Mouse (Mus musculus) layer of hippocampus, adult 8-10 months (tissue): ENCODE measurements around the gene Cnih3. TPM values are rescaled to one million over a fixed set of nuclear protein-coding genes. Genes with fewer than 3 reads are reported as not detected.

Experiments
- DNase-seq, 2 experiments: peaks; one replicate each; pipeline ENCODE4 v3.0.0; 2022; ENCODE audit warnings: low spot score in 2 of 2
- total RNA-seq, 4 experiments: library from RNA; stranded (reverse); gene quantifications; 2 replicates each; pipeline ENCODE4 v1.2.4; 2022

Gene Cnih3
- total RNA-seq, 4 experiments from 2014 or later: 53.8 to 68.4 (median 59.4) TPM

GRCm38 (mm10) chr1:181352043-181352366 lies 423 bp upstream of the Cnih3 start:
- no peak for DNase-seq

DNA sequence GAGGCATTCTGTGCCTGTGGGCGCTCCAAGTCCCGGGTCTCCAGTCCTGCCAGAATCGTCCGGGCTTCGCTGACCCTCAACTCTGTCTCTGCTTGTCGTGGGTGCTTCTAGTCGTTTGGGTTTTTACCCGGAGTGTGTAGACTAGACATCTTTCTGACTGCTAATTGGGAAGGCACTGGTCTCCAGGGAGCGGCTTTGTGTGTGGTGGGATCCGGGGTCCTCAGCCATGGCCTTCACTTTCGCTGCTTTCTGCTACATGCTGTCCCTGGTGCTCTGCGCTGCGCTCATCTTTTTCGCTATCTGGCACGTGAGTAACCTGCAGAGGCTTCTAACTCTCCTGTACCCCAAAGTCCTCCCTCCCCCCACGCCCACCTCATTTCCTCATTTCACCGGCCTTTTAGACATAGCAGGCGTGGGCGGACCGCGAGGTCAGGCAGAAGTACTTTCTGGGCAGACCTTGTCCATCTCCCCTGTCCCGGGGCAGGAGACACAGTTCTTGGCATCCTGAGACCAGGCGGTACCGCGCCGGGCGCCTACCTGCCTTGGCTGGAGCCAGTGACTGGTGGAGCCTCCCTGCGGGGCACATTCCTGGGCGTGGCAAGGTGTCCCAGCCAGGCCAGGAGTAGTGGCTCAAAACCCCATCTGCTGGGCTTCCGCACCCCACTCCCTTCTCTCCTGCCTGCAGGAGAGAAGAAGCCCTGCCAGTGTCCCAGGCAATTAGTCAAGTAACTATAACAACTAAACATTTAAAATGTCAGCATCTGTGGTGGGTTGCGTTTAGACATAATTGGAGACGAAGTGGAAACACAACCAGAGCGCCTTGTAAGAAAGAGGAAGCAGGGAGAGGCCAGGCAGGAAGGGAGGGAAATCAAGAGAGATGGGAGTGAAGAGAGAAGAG lies 1.0 kb downstream of the Cnih3 start:
- peak in 1 of 2 experiments; percentile 25 for DNase-seq

DNA sequence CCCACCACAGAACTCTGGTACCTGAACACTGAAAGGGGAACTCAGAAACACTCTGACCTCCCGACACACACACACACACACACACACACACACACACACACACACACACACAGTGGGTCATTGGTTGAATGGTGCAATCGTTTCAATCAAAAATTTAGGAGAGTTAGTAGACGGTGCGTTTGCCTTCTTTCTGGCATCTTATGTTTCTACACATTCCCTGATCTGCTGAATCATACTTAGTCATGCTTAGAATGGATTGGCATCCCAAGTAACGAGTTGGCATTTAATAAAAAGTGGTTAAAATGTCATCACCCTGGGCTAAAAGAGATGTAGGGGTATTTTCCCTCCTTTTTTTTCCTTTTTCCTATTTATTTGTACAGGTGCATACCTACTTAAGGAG lies 3.3 kb downstream of the Cnih3 start:
- no peak for DNase-seq

DNA sequence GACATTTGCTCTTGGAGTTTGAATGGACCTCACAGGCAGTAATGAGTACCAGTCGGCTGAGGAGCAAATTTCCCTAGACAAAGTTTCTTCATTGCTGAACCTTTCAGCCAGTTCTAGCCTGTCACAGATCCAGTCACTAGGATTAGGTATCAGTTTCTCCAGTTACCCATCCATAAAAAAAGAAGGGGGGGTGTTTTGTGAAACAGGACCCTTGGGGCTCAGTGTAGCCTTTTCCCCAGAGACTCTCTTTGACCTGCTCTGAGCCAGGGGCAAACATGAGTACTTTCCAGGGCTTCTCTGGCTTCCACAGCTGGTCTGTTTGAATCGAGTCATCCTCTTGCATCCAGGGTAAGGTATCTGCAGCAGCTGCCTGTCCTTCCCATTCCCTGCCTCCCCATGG lies 5.4 kb downstream of the Cnih3 start:
- no peak for DNase-seq

- no peak for DNase-seq
Observed at GRCm38 (mm10) chr1:181358526-181358925, 6.1 kb downstream of the Cnih3 start.

GRCm38 (mm10) chr1:181360732-181361131 lies 8.3 kb downstream of the Cnih3 start:
- no peak for DNase-seq

DNA sequence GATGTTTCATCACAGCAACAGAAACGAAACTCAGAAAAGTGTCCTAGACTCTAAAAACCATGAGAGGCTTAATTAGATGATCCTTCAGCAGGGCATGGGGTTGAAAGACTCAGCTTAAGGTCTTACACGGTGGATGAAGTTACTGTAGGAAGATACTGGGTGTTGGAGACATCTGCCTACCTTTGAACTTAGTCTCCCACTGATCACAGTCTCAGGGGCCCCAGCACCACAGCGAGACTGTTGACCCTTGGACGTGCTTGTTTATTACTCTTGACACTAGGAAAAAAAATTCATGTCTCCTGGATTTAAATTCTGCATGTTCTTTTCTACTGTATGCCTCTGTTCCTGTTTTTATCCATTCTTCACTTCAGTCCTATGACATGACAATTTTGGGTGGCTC lies 11.6 kb downstream of the Cnih3 start:
- DNase-seq: no peak

DNA sequence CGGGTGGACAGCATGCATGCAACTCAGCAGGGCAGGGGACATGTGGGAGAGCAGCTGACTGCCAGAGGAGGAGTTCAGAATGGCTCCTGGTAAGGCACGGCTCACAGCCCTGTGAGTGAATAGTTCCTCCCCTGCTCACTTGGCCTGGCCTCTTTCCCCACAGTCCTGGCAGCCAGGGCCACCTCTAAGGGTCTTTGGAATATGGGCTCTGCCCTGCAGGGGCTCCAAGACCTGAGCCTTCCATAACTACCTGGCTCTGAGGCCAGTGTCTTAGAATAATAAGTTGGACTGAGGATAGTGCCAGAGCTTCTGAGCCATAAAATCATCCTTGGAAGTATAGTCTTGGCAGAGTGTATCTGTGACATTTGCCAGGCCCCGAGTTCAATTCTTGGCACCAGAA lies 12.9 kb downstream of the Cnih3 start:
- no peak for DNase-seq

DNA sequence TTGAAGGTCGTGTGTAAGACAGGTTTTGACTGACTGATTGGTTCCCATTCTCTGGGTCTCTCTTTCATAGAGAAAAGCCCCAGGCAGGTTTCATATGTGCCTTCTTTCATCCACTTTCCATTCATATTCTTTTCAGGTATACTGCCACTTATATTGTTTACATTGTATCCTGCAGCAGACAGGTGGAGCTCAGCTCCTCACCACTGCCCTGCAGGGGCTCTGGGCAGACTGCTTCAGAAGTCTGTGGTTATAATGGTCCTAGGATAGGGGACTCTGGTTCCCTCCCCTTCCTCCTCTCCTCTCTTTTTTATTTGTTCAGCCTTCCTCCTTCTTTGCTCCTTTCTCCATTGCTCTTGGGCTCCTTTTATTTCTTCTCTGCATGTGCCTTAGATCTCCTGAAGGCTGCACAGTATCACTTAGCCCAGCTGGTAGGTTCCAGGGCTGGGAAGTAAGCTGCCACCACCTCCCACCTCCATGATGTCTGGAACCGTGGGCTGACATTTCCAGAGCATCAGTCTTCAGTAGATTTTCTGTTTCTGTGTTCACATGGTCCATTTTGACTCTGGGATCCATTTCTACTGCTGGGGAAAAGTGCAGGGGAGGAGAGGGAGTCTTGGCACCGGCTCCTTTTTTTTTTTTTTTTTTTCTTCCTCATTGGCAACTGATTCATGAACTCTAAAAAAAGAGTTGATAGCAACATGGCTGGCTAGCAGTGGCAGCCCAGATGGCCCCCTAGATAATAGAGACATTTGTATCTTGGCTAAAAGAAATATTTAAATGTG lies 16.6 kb downstream of the Cnih3 start:
- DNase-seq: peak; percentile 66 to 76

GRCm38 (mm10) chr1:181370370-181370769 lies 17.9 kb downstream of the Cnih3 start:
- peak; percentile 50 to 56 for DNase-seq

GRCm38 (mm10) chr1:181371226-181371625 lies 18.8 kb downstream of the Cnih3 start:
- no peak for DNase-seq

DNA sequence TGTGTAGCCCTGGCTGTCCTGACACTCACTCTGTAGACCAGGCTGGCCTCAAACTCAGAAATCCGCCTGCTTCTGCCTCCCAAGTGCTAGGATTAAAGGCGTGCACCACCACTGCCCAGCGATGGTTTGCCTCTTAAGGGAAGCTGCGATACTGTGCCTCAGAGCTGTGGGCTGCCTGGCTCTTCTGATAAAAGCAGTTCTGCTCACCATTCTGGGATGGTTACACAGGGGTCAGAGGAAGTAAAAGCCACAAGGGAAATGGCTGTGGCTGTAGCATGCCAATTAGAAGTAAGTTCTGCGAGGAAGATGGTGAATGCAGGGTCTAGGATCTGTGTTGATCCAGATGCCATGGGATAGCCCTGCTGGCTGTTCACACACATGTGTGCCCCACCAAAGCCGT lies 19.9 kb downstream of the Cnih3 start:
- DNase-seq: no peak

DNA sequence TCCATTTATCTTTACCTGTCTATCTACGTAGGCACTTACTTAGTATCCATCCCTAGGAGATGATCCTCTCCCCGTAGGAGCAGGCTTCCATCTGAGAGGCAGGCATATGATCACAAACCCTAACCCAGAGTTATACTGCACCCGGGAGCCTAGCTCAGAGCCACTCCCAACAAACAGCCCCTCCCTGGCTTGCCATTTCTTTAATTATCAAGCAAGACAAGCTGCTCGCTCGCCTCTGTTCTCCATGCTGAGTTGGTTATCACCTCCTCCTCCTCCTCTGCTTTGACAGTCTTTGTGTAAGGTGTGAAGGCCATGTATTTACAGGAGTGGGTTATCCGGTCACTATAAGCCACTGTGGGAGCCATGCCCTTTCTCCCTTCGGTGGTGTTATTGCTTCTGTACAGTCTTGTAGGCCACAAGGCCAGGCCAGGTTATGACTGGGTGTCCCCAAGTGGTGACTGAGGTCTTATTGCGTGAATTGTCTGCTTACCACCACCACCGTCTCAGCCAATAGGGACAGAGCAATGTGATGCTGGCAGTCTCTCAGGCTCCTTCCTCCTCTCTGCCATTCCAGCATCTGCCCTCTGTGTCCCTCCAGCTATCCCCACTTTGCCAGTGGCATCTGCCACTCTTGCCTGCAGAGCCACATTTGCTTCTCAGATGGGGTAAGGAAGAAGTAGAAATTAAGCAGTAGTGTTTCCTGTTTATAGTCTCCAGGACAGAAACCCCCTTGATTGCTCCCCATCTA lies 22.4 kb downstream of the Cnih3 start:
- DNase-seq: no peak

DNA sequence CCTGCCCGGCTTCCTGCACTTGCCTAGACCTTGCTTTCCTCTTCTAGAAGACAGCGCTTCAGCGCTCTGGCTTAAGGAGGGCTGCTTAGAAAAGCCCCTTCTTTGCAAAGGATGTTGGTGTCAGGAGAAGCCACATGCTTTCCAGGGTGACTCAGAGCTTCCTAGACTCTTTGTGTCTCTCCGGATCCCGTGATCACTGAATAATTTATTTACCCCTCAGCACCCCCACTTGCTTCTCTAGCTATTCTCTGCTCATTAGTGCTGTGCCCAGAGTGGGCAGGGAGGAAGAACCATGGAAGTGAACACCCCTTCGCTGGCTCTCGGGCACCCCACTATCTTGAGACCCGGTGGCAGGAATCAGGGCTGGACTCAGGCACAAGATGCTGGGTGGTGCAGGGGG lies 24.0 kb downstream of the Cnih3 start:
- no peak for DNase-seq

DNA sequence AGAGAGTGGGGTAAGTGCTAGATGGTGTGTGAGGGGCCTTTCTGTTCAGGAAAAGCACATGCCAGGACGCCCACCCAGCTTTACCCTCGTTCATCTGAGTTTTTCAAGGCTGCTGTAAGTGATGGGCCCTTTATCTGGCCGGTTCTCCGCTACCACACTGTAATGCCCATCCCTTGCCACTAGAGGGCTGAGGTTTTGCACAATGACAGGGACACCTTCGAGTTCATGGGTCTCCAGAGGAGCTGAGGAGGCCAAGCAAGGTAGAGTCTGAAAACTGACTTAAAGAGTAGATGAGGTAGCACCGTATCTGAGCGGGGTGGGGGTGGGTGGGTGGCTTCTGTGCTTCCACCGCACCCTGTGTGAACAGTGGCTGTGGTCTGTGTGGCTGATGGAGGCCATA lies 27.2 kb downstream of the Cnih3 start:
- peak in 1 of 2 experiments; percentile 50 for DNase-seq

DNA sequence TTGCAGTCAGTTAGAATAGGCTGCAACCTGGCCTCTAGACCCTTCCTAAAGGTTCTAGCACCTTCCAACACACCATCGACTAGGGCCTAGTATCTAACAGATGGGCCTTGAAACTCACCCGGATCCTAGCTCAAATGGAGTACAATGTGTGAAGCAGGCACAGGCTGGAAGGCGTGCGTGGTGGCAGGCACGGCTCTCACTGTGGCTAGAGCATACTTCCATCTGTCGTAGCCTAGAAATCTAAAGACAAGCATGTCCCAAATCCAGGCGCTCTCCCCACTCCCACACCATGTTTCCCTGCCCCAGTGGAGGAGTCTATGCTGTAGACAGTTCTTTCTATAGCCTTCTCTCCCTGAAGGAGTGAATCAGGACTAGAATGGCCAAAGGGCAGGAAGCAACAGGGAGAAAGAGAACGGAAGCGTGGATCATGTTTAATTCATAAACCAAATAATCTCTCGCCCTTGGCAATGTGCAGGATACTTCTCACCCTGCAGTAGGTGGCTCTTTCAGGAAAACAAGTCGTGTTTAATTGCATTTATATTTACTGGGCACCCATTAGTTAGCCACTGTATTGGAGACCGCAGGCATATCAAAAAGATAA lies 29.1 kb downstream of the Cnih3 start:
- peak; percentile 69 to 77 for DNase-seq

DNA sequence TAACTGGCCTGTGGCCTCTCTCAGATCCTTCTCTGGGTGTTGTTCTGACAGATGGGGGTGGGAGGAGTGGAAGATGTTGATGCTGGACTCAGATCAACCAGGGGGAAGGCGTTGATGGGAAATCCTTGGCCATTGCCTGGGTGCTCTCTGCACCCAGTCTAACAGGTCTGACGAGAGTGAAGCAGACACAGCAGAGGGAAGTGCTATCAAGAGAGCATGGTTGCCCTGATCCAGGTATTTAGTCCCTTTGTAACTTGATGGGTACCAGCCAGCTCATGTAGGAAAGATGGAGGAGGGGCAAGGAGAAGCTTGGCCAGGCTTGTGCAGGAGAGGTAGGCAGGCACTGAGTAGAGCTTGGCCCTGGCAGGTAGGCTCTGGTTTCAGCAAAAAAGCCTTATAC lies 36.8 kb downstream of the Cnih3 start:
- no peak for DNase-seq

GRCm38 (mm10) chr1:181392489-181392888 lies 40.1 kb downstream of the Cnih3 start:
- DNase-seq: no peak

DNA sequence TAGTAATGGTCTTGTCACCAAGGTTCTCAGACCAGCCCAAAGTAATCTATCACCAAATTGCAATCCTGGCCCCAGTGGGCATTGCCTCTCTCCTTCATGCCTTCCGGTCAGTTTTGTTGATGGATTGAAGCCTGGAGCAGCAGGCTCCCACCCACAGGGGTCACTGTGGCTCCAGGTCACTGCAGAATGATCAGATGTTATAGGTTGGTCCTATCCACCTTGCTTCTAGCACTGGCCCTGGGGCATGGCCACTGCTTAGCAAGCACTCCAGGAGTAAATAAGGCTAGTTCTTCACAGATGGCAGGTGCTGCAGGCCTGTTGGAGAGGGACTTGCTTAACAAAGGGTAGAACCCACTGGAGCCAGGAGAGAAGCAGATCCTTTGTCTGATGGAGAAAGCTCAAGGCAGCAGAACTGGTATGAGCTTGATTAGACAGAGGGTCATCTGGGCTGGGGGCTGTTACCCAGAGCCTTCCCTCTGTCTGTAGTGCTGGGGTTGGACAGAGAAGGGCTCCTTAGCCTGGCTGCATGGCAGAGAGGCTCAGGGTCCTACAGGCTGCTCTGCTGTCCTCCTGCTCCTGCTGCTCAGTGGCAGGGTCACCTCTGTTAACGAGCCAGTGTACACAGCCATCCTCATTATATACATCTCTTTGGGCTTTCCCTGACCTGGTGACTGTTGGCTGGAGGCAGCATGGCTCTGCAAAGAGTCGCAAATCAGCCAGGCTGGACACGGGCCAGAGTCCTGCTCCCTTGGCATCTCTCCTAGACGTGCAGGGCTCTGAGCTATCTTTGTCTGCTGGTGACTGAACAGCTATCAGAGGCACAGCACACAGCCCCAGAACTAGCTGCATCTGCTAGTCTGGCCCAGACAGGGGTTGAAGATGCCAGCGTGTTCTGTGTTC lies 41.1 kb downstream of the Cnih3 start:
- peak; percentile 75 to 83 for DNase-seq

- no peak for DNase-seq
Observed at GRCm38 (mm10) chr1:181395234-181395828, 42.9 kb downstream of the Cnih3 start.
